Mouse (Mus musculus) lung, postnatal 0 days (tissue): ENCODE measurements around the gene Trip10. TPM values are rescaled to one million over a fixed set of nuclear protein-coding genes. Genes with fewer than 3 reads are reported as not detected.

Source experiments
- ATAC-seq: fragments of 200-750 bp; cut with Nextera tagmentation; 2 replicates; pipeline ENCODE4 v1.8.0; 2017; ENCODE audit warnings: moderate library complexity
- DNase-seq: peaks from one replicate; pipeline ENCODE4 v3.0.0-alpha.2; 2016; ENCODE audit warnings: low spot score
- H3K27ac ChIP-seq: fragments of 300-500 bp; sonication (generic); 2 replicates; pipeline ENCODE4 v1.5.1; 2014; ENCODE audit warnings: antibody characterized with exemption, mild to moderate bottlenecking, low read length, mixed read lengths
- H3K27me3 ChIP-seq: fragments of 300-500 bp; sonication (generic); replicated peaks from 2 replicates; pipeline ENCODE4 v1.6.1; 2014; ENCODE audit warnings: low read length, mixed read lengths; ENCODE audit not compliant: insufficient read depth
- H3K36me3 ChIP-seq: fragments of 300-500 bp; sonication (generic); 2 replicates; pipeline ENCODE4 v1.6.1; 2014; ENCODE audit warnings: low read length, mixed read lengths; ENCODE audit not compliant: insufficient read depth
- H3K4me1 ChIP-seq: fragments of 300-500 bp; sonication (generic); 2 replicates; pipeline ENCODE4 v1.6.1; 2014; ENCODE audit warnings: antibody characterized with exemption, low read depth, low read length, mixed read lengths; ENCODE audit not compliant: insufficient read depth
- H3K4me2 ChIP-seq: fragments of 300-500 bp; sonication (generic); replicated peaks from 2 replicates; pipeline ENCODE4 v1.6.1; 2014; ENCODE audit warnings: low read depth, mild to moderate bottlenecking, low read length, moderate library complexity, mixed read lengths
- H3K4me3 ChIP-seq: fragments of 300-500 bp; sonication (generic); 2 replicates; pipeline ENCODE4 v1.5.1; 2014; ENCODE audit warnings: low read depth, low read length
- H3K9ac ChIP-seq: fragments of 300-500 bp; sonication (generic); replicated peaks from 2 replicates; pipeline ENCODE4 v1.6.1; 2014; ENCODE audit warnings: low read depth, mild to moderate bottlenecking
- H3K9me3 ChIP-seq: fragments of 300-500 bp; sonication (generic); 2 replicates; pipeline ENCODE4 v1.6.1; 2016; ENCODE audit warnings: low read length, mixed read lengths
- CTCF ChIP-seq: IDR thresholded peaks from 2 replicates; pipeline ENCODE4 v1.5.1; 2016; ENCODE audit warnings: antibody characterized with exemption, mild to moderate bottlenecking
- EP300 ChIP-seq: IDR thresholded peaks from 2 replicates; pipeline ENCODE4 v1.6.1; 2016; ENCODE audit warnings: antibody characterized with exemption, mild to moderate bottlenecking, control low read depth
- WGBS: fragments of 180-500 bp; shearing (Covaris S2); extraction: QIAGEN DNeasy Blood & Tissue Kit; methylation state at CpG from one replicate; pipeline ENCODE4 v1.1.7; 2014; 5-methylcytosine and 5-hydroxymethylcytosine counted together
- polyA plus RNA-seq: library from polyadenylated mRNA; unstranded; fragments of >200 nt; fragmentation: Nextera tagmentation; extraction: Ambion mirVana; gene quantifications from 2 replicates; pipeline ENCODE4 v1.2.1, GENCODE M21; 2015

The Trip10 gene
- polyA plus RNA-seq, 1 experiment from 2014 or later: 46.4 TPM

GRCm38 (mm10) chr17:57232200-57232599 lies 17.1 kb upstream of the Trip10 start:
- Histone ChIP-seq H3K9me3 (no peaks in the 10 kb centered on the region), H3K27me3 (no peaks in the 10 kb centered on the region), H3K36me3 (peaks cover 6% of the 10 kb centered on the region; the same call in 1 of the 2 replicates), H3K27ac (no peak overlapping the region), H3K9ac (no peak overlapping the region), H3K4me2 (no peak overlapping the region), H3K4me1 (0 out of 2 replicates have a peak, but pooled peaks cover 10% of the 10 kb centered on the region), H3K4me3 (no peak overlapping the region)
- no peak for DNase-seq
- no peak for ATAC-seq
- TF ChIP-seq EP300: no peak
- no peak for TF ChIP-seq CTCF
- WGBS: 91% methylated on average over 1 of the region's 1 CpGs

DNA sequence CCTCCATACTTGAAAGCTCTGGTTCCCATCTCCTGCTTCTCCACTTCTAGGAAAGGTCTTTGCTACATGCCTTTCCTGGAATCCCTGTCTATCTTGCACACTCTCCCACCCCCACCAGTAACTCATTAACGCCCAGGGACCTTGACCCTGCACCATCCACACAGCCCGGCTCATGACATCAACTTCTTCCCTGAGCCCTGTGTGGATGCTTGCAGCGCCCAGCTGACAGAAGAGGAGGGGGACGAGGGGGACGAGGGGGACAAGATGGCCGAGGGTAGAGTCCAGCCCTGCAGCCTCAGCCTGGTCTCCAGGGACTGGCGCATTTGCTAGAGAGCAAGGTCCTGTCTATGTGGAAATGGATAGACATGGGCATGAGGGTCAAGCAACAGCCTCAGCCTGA lies 16.2 kb upstream of the Trip10 start:
- Histone ChIP-seq H3K4me2 (no peak overlapping the region), H3K27ac (no peak overlapping the region), H3K4me3 (no peak overlapping the region), H3K9me3 (no peaks in the 10 kb centered on the region), H3K27me3 (no peaks in the 10 kb centered on the region), H3K9ac (no peak overlapping the region), H3K36me3 (peaks cover 15% of the 10 kb centered on the region; the same call in 1 of the 2 replicates), H3K4me1 (0 out of 2 replicates have a peak, but pooled peaks cover 10% of the 10 kb centered on the region)
- WGBS: 29% methylated on average over 7 of the region's 7 CpGs
- ATAC-seq (no peak), DNase-seq (no peak)
- no peak for TF ChIP-seq CTCF
- TF ChIP-seq EP300: no peak

DNA sequence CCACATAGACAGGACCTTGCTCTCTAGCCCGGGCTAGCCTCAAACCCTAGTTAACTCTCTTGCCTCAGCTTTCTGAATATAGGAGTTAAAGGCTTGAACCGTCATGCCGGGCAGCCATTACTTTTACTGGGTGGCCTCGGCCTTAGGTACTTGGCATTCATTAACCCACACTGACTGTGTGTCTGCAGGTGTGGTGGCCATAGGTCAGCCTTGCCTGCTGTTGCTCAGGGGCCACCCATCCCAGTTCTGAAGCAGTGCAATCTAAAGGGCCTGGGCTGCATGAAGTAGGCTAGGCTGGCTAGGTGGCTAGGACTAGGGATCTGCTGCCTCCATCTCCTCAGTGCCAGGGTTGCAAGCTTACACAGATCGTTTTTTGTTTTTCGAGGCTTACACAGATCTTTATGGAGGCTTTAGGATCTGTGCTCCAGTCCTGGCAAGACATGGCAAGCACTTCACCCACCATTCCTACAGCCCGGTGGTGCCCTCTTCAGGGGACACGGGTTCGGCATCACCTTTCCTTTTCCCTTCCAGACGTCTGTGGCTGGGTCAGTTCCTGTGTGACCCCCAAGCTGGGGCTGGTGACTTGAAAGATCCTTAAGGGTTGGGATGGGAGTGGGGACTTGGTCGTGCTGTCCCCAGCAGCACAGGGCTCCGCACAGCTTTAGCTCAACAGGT lies 14.9 kb upstream of the Trip10 start:
- no peaks in the 10 kb centered on the region for H3K27me3 ChIP-seq
- H3K9me3 ChIP-seq: no peaks in the 10 kb centered on the region
- no peak overlapping the region for H3K4me2 ChIP-seq
- ATAC-seq (no peak), DNase-seq (no peak)
- no peak overlapping the region for H3K9ac ChIP-seq
- H3K36me3 ChIP-seq: peaks cover 20% of the 10 kb centered on the region; the same call in 1 of the 2 replicates
- H3K4me1 ChIP-seq: 0 out of 2 replicates have a peak, but pooled peaks cover 10% of the 10 kb centered on the region
- WGBS: 77% methylated on average over 12 of the region's 12 CpGs
- TF ChIP-seq EP300 (no peak), CTCF (no peak)
- no peak overlapping the region for H3K4me3 ChIP-seq
- H3K27ac ChIP-seq: no peak overlapping the region

DNA sequence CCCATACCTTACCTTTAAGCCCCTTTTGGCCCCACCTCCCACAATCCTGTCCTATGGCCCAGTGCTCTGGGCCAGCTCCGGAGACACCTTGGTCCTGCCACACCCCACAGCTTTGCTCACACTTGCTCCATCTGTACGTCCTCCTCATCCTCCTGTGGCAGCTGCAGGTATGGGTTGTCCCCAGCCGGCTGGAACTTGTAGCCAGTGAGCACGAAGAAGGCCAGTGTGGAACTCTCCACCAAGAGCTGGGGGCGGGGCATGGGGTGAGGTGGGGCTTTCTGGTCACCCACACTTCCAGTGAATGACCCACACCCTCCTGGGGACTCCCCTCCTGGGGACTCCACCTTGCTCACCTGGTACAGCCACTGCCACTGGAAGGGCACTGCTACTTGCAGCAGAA lies 13.5 kb upstream of the Trip10 start:
- Histone ChIP-seq H3K36me3 (peaks cover 20% of the 10 kb centered on the region; the same call in 1 of the 2 replicates), H3K4me2 (no peak overlapping the region), H3K4me3 (no peak overlapping the region), H3K27ac (no peak overlapping the region), H3K27me3 (no peaks in the 10 kb centered on the region), H3K9me3 (no peaks in the 10 kb centered on the region), H3K9ac (no peak overlapping the region), H3K4me1 (0 out of 2 replicates have a peak, but pooled peaks cover 7% of the 10 kb centered on the region)
- ATAC-seq (no peak), DNase-seq (no peak)
- 95% methylated on average over 5 of the region's 5 CpGs for WGBS
- TF ChIP-seq EP300 (no peak), CTCF (no peak)

DNA sequence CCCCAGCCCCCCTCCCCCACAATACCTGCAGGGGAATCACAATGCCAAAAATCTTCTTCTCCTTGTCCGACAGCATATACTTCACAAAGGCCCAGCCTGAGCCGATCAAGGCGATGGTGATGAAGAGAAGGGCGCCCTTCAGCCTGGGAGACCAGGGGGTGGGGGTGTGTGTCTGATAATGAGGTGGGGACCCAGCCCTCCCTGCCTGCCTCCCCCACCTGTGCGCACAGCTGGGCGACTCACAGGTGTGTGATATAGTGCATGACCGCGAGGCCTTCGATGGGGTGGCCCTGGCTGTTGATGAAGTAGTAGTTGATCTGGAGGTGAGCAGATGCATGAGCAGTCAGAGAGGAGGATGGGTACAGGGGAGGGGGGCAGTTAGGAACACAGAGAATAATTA lies 12.1 kb upstream of the Trip10 start:
- Histone ChIP-seq H3K27ac (no peak overlapping the region), H3K4me3 (no peak overlapping the region), H3K36me3 (peaks cover 20% of the 10 kb centered on the region; the same call in 1 of the 2 replicates), H3K9me3 (no peaks in the 10 kb centered on the region), H3K4me1 (no peaks in the 10 kb centered on the region), H3K4me2 (no peak overlapping the region), H3K9ac (no peak overlapping the region), H3K27me3 (no peaks in the 10 kb centered on the region)
- WGBS: 90% methylated on average over 9 of the region's 9 CpGs
- no peak for DNase-seq
- no peak for TF ChIP-seq EP300
- TF ChIP-seq CTCF: no peak
- ATAC-seq: no peak

DNA sequence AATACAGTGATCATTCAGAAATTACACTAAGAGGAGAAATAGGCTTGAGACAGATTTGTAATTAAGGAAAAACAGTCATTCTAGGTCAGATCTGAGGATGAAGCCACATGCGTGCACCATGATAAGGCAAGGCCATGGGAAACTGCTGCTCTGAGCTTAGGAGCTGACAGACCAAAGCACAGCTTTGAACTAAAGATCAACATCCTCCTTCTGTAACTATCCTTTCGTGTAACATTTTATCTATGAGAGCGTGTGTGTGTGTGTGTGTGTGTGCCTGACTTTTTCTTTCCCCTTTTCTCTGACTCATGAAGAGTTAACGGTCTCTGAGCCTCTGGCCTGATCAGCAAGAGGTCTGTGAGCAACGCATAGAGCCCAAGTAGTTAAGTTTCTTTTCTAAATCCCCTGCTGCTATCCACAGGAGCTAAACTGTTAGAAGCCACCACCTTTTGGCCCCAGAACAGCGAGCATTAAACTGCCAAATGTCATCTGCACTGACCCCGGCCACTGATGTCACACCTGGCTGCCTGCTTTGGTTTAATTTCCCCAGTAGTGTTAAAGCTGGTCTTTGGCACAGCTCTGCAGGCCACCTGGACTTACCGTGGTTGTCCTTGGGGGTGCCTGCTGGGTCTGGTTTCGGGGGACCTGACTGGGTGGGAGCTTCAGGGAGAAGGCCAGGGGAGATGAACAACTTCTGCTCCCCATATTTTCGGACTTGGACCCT lies 5.4 kb upstream of the Trip10 start:
- DNase-seq (no peak), ATAC-seq (no peak)
- Histone ChIP-seq H3K36me3 (peaks cover 8% of the 10 kb centered on the region), H3K27me3 (no peaks in the 10 kb centered on the region), H3K9ac (no peak overlapping the region), H3K4me2 (no peak overlapping the region), H3K4me1 (0 out of 2 replicates have a peak, but pooled peaks cover 6% of the 10 kb centered on the region), H3K4me3 (no peak overlapping the region), H3K27ac (no peak overlapping the region), H3K9me3 (no peaks in the 10 kb centered on the region)
- WGBS: 67% methylated on average over 10 of the region's 10 CpGs
- TF ChIP-seq CTCF: no peak
